Mouse (Mus musculus) C2C12 (cell line): ENCODE data around the gene Iqgap1. TPM values are rescaled to one million over a fixed set of nuclear protein-coding genes. Genes with fewer than 3 reads are reported as not detected.

Source experiments
- H3K27me3 ChIP-seq: one replicate; pipeline ENCODE4 v1.6.1; 2011; ENCODE audit not compliant: control insufficient read depth, insufficient read depth, insufficient read length
- H3K36me3 ChIP-seq: one replicate; pipeline ENCODE4 v1.6.1; 2011; ENCODE audit not compliant: control insufficient read depth, insufficient read depth
- H3K4me3 ChIP-seq: one replicate; pipeline ENCODE4 v1.5.1; 2011; ENCODE audit warnings: mild to moderate bottlenecking, control low read depth; ENCODE audit not compliant: poor library complexity, insufficient read depth, severe bottlenecking
- H3K79me2 ChIP-seq: one replicate; pipeline ENCODE4 v1.6.1; 2011; ENCODE audit not compliant: control insufficient read depth, insufficient read depth
- H3K79me3 ChIP-seq: one replicate; pipeline ENCODE4 v1.6.1; 2011; ENCODE audit warnings: low read depth, control low read depth
- H3ac ChIP-seq: one replicate; pipeline ENCODE3; 2011; ENCODE audit warnings: low read depth; ENCODE audit not compliant: control insufficient read depth, insufficient read length
- CEBPB ChIP-seq: IDR thresholded peaks from one replicate; pipeline ENCODE4 v1.6.1; 2011; ENCODE audit warnings: low read depth, mild to moderate bottlenecking, control low read depth, moderate library complexity
- CTCF ChIP-seq: IDR thresholded peaks from one replicate; pipeline ENCODE4 v1.5.1; 2011; ENCODE audit not compliant: control insufficient read depth, insufficient read depth, insufficient read length
- FOSL1 ChIP-seq: IDR thresholded peaks from one replicate; pipeline ENCODE4 v1.8.0; 2011; ENCODE audit warnings: mild to moderate bottlenecking, low read length; ENCODE audit not compliant: poor library complexity, insufficient read depth, severe bottlenecking
- MAX ChIP-seq: IDR thresholded peaks from one replicate; pipeline ENCODE4 v1.6.1; 2011; ENCODE audit warnings: mild to moderate bottlenecking, control low read depth
- MYOD1 ChIP-seq: IDR thresholded peaks from one replicate; pipeline ENCODE4 v1.6.1; 2011; ENCODE audit warnings: low read depth; ENCODE audit not compliant: control insufficient read depth, insufficient read length
- MYOG ChIP-seq: IDR thresholded peaks from one replicate; pipeline ENCODE4 v1.6.1; 2011; ENCODE audit not compliant: control insufficient read depth, insufficient read length; ENCODE audit errors: extremely low read depth
- USF1 ChIP-seq: IDR thresholded peaks from one replicate; pipeline ENCODE4 v1.6.1; 2011; ENCODE audit warnings: low read depth, mild to moderate bottlenecking, control low read depth, moderate library complexity
- polyA plus RNA-seq: library from polyadenylated mRNA; unstranded; fragments of >200 nt; fragmentation: generic; extraction: Trizol; gene quantifications from one replicate; pipeline ENCODE4 v1.2.1, GENCODE M21; 2012; ENCODE audit warnings: missing spikeins

Gene Iqgap1
- polyA plus RNA-seq, 1 experiment: 82.7 TPM

- Histone ChIP-seq H3K27me3 (no peaks in the 10 kb centered on the region), H3K79me2 (no peaks in the 10 kb centered on the region), H3ac (no peak overlapping the region), H3K4me3 (no peak overlapping the region), H3K36me3 (peaks cover 93% of the 10 kb centered on the region), H3K79me3 (no peaks in the 10 kb centered on the region)
- no peak for TF ChIP-seq MYOD1
- no peak for TF ChIP-seq USF1
- no peak for TF ChIP-seq CTCF
- TF ChIP-seq MYOG: no peak
- no peak for TF ChIP-seq CEBPB
- TF ChIP-seq FOSL1: no peak
- no peak for TF ChIP-seq MAX
Measured at GRCm38 (mm10) chr7:80721041-80721440, 104.7 kb downstream of the Iqgap1 start.

DNA sequence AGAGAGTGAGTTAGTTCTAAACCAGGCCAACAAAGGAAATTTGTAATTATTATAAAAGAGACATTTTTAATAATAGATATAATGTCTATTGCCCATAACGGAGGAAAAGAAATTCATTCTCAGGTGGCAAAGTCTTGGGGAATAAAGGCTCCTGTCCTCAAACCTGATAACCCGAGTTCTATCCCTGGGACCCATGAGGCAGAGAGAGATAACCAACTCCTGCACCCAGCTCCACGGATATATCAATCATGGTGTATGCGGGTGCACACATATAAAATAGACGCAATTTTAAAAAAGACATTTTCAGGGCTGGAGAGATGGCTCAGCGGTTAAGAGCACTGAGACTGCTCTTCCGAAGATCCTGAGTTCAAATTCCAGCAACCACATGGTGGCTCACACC, 106.2 kb downstream of the Iqgap1 start:
- Histone ChIP-seq H3K79me3 (no peaks in the 10 kb centered on the region), H3ac (no peak overlapping the region), H3K79me2 (no peaks in the 10 kb centered on the region), H3K27me3 (no peaks in the 10 kb centered on the region), H3K4me3 (no peak overlapping the region), H3K36me3 (peaks cover 86% of the 10 kb centered on the region)
- no peak for TF ChIP-seq MYOG
- TF ChIP-seq CEBPB: no peak
- no peak for TF ChIP-seq MAX
- TF ChIP-seq MYOD1: no peak
- no peak for TF ChIP-seq USF1

DNA sequence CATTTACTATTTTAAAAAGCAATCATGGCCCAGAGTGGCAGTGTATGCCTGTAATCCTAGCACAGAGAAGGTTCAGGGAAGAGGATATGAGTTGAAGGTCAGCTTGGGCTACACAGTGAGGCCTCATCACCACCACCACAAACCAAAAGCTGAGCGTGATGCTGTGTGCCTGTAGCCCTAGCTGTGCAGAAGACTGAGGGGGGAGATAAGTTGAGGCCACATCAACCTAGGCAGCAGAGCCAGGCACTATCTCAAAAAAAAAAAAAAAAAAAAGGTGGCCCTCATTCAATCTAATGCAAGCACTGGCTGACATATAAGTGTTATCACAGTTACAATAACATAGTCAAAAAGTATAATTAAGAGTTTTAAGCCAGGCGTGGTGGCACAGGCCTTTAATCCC, 106.7 kb downstream of the Iqgap1 start:
- no peaks in the 10 kb centered on the region for H3K27me3 ChIP-seq
- H3ac ChIP-seq: no peak overlapping the region
- H3K4me3 ChIP-seq: no peak overlapping the region
- H3K79me2 ChIP-seq: no peaks in the 10 kb centered on the region
- no peaks in the 10 kb centered on the region for H3K79me3 ChIP-seq
- H3K36me3 ChIP-seq: peaks cover 89% of the 10 kb centered on the region
- TF ChIP-seq FOSL1 (no peak), MYOG (no peak), MYOD1 (no peak), MAX (no peak), USF1 (no peak), CTCF (no peak), CEBPB (no peak)

DNA sequence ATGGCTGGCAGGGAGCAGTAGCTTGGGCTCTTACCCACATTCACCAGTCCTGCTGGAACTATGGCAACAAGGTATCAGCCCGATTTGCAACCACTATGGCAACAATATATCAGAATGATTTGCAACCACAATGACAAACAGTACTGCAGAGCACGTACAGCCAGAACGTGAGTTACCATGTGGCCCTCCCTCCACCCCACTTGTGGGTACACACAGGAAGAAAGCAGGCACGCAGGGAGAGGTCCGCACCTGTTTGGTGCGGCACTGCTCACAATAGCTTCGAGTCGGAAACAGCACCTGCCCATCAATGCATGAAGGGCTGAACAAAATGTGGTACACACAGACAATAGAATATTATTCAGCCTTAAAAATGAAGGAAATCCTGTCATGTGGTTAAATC, 107.3 kb downstream of the Iqgap1 start:
- Histone ChIP-seq H3ac (no peak overlapping the region), H3K79me3 (no peaks in the 10 kb centered on the region), H3K27me3 (no peaks in the 10 kb centered on the region), H3K4me3 (no peak overlapping the region), H3K36me3 (peaks cover 89% of the 10 kb centered on the region), H3K79me2 (no peaks in the 10 kb centered on the region)
- TF ChIP-seq MYOG: no peak

DNA sequence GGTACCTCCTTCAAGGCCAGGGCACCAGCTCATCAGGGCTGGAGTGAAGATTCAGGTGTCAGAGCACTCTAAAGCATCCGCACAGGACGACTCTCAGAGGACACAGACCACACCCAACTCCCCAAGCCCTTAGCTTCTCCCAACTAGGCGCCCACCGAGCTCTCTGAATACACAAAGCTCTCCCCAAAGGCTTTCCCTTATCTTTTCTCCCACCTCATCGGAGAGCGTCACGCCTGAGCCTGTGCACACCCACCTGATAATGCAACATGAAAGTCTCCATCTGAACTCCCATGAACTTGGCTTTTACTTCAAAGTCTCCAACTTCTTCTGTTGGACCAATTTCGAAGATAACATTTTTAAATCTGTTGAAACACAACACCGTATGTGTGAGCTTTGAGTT, 109.0 kb downstream of the Iqgap1 start:
- Histone ChIP-seq H3ac (no peak overlapping the region), H3K36me3 (peaks cover 89% of the 10 kb centered on the region), H3K27me3 (no peaks in the 10 kb centered on the region), H3K79me2 (no peaks in the 10 kb centered on the region), H3K79me3 (no peaks in the 10 kb centered on the region), H3K4me3 (no peak overlapping the region)
- no peak for TF ChIP-seq CTCF
- TF ChIP-seq CEBPB: no peak
- no peak for TF ChIP-seq MYOD1
- TF ChIP-seq USF1: no peak
- TF ChIP-seq MAX: no peak
- no peak for TF ChIP-seq MYOG
- no peak for TF ChIP-seq FOSL1

DNA sequence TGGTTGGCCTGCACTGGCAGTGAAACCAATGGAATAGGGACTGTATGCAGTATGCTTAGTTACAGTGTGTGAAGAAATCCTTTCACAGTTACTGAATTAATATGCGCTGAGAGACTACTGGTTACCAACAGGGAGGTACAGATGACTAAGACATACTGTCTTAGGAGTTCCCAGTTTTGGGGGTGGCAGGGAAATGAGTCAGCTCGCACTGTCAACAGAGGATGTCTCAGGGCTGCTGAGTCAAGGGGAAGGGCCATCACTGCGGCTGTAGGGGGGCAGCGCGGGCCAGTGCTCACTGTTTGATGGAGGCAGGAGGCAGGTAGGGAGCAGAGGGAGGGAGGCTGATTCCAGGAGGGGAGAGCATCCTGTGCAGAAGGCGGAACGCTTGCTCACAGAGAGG, 110.5 kb downstream of the Iqgap1 start:
- Histone ChIP-seq H3ac (no peak overlapping the region), H3K79me3 (no peaks in the 10 kb centered on the region), H3K4me3 (no peak overlapping the region), H3K79me2 (no peaks in the 10 kb centered on the region), H3K27me3 (no peaks in the 10 kb centered on the region), H3K36me3 (peaks cover 81% of the 10 kb centered on the region)
- TF ChIP-seq CEBPB: peak; percentile 34
- no peak for TF ChIP-seq USF1
- peak; percentile 65 for TF ChIP-seq FOSL1
- peak; percentile 17 for TF ChIP-seq MAX
- TF ChIP-seq MYOG: no peak
- TF ChIP-seq MYOD1: no peak
- TF ChIP-seq CTCF: no peak
